Mouse (Mus musculus): ENCODE measurements at regions not wholly inside any gene's neighbourhood (a gene's known extent, or its start where the extent isn't known, plus 50 kb on each side); places are given as distances from the start of the nearest gene placed in this dataset.

GRCm38 (mm10) chr10:120706684-120707290 lies 192.1 kb downstream of the Msrb3 start:
- TF ChIP-seq CTCF (IDR thresholded peaks at IDR 0.05; ENCODE audit: extremely low read depth, insufficient read length, insufficient replicate concordance, low read depth, low read length) (no peak), POLR2A (IDR thresholded peaks at IDR 0.05; ENCODE audit: low read depth, low read length) (no peak)

Data from small intestine, adult 2 months (tissue).